Mouse (Mus musculus): Measurements from ENCODE around the gene Rho. TPM values are rescaled to one million over a fixed set of nuclear protein-coding genes. Genes with fewer than 3 reads are reported as not detected.

Rho gene
- polyA plus RNA-seq, 1 experiment from 2014 or later = not detected

DNA sequence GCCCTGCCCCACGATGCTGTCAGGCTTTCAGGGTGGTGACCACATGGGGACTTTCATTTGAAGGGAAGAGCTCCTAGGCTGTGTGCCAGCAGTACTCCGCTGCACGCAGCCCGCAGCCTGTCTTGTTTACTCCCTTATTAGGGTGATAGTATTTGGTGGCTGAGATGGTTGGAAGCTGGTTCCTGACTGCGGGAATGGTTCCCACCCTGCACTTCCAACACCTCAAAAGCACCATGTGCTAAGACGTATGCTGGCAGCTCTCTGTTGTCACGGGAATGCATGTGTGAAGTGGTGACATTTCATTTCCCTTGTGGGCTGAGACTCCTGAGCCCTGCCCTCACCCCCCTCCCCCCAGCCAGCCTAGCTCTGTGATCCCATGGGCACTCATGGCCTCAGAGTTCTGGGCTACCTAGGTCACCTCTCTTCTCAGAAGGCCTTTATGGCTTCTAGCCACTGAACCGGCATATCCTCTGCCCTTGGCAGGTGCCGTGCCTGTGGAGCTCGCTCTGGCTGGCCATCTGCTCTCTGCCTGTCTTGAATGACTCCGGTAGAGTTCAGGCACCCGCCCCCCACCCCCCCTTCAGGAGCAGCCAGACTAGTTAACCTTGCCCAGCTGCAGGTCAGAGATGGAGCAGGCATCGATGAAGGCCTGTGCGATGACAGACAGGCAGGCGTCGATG lies 25.5 kb downstream of the Rho start:
- peaks cover 3% of the 10 kb centered on the region; the same call in 1 of the 2 replicates for H3K4me1 ChIP-seq (replicated peaks)
- WGBS (ENCODE audit: insufficient replicate concordance) = 62% methylated on average over 16 of the region's 16 CpGs
- DNase-seq = no peak

DNA sequence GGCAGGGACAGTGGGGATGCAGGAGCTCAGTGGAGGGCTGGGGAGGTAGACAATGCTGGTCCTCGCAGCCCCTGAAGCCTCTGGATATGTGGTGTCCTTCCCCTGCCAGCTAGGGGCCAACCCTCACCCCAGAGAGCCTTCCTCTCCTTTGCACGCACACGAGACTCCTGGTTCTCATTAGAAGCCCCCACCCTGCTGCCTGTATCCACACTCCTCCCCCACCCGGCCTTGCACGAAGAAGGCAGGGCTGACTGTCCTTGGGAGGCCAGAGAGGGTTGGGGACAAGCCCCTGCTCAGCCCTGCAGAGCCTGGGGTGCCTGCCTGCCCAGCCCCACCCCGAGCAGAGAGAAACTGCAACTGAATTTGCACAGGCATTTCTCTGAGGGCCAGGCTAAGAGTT lies 26.1 kb downstream of the Rho start:
- Histone ChIP-seq H3K27me3 (no peaks in the 10 kb centered on the region), H3K9me3 (replicated peaks) (no peaks in the 10 kb centered on the region), H3K4me2 (no peak overlapping the region), H3K27ac (no peak overlapping the region), H3K4me1 (replicated peaks) (peaks cover 5% of the 10 kb centered on the region; the same call in 1 of the 2 replicates), H3K4me3 (replicated peaks) (no peak overlapping the region), H3K9ac (no peak overlapping the region), H3K36me3 (no peaks in the 10 kb centered on the region)
- 71% methylated on average over 6 of the region's 6 CpGs for WGBS (ENCODE audit: insufficient replicate concordance)
- no peak for DNase-seq
- no peak for ATAC-seq (ENCODE audit: low read depth)

More for the DNA sequence above, 25.5 kb downstream of the Rho start:
- H3K4me3 ChIP-seq (replicated peaks) = no peak overlapping the region
- no peak overlapping the region for H3K4me2 ChIP-seq
- no peaks in the 10 kb centered on the region for H3K27me3 ChIP-seq
- ATAC-seq (ENCODE audit: low read depth) = peak; percentile 33; the same call in 1 of the 2 replicates
- H3K9ac ChIP-seq = no peak overlapping the region
- H3K9me3 ChIP-seq (replicated peaks) = no peaks in the 10 kb centered on the region
- H3K27ac ChIP-seq = no peak overlapping the region
- no peaks in the 10 kb centered on the region for H3K36me3 ChIP-seq

DNA sequence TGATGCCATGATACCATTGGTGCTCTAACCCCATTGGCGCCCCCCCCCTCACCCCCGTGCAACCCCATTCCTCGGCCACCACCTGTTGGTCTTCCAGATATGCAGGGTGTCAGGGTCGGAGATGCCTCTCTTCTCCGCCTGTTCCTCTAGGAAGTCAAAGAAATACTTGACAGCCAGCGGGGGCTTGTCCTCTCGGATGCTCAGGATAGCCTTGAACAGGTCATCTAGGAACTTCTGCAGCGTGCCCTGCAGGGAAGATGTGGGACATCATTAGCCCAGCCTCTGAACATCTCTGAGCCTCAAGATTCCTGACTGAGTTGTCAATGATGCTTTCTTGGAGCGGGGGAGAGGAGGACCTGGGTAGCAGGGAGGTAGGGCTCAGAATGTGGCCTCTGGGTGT lies 26.9 kb downstream of the Rho start:
- Histone ChIP-seq H3K9ac (no peak overlapping the region), H3K9me3 (replicated peaks) (no peaks in the 10 kb centered on the region), H3K4me1 (replicated peaks) (peaks cover 5% of the 10 kb centered on the region; the same call in 1 of the 2 replicates), H3K27me3 (no peaks in the 10 kb centered on the region), H3K36me3 (no peaks in the 10 kb centered on the region), H3K27ac (no peak overlapping the region), H3K4me2 (no peak overlapping the region), H3K4me3 (replicated peaks) (no peak overlapping the region)
- DNase-seq (no peak), ATAC-seq (ENCODE audit: low read depth) (no peak)
- WGBS (ENCODE audit: insufficient replicate concordance) = 81% methylated on average over 9 of the region's 9 CpGs

DNA sequence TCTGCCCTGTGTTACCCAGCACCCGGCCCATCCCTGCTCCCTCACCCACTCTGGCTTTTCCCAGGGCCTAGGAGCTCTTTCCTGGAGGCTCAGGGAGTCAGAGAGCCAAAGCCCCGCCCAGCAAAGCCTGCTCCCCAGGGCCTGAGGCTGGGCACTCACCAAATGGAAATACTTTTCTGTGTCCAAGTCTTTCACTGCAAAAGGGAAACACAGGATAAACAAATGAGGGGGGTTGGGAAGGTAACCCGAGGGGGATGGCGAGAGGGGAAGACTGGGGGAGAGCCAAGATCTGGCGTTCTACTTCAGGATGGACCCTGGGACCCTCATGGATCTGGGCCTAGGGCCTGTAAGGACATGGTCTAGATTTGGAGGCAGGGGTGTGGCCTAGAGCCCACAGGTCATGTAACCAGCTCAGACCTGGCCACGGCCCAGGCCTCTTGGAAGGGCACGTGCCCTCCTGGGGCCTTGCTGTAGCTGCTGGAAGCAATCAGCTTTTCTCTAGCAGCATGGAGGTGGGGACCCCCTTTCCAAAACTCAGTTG lies 27.7 kb downstream of the Rho start:
- H3K27me3 ChIP-seq = no peaks in the 10 kb centered on the region
- H3K4me2 ChIP-seq = no peak overlapping the region
- no peak overlapping the region for H3K27ac ChIP-seq
- H3K4me1 ChIP-seq (replicated peaks) = peaks cover 5% of the 10 kb centered on the region; the same call in 1 of the 2 replicates
- 69% methylated on average over 7 of the region's 7 CpGs for WGBS (ENCODE audit: insufficient replicate concordance)
- no peak for DNase-seq
- no peaks in the 10 kb centered on the region for H3K9me3 ChIP-seq (replicated peaks)
- ATAC-seq (ENCODE audit: low read depth) = no peak
- H3K9ac ChIP-seq = no peak overlapping the region
- no peak overlapping the region for H3K4me3 ChIP-seq (replicated peaks)
- H3K36me3 ChIP-seq = no peaks in the 10 kb centered on the region

DNA sequence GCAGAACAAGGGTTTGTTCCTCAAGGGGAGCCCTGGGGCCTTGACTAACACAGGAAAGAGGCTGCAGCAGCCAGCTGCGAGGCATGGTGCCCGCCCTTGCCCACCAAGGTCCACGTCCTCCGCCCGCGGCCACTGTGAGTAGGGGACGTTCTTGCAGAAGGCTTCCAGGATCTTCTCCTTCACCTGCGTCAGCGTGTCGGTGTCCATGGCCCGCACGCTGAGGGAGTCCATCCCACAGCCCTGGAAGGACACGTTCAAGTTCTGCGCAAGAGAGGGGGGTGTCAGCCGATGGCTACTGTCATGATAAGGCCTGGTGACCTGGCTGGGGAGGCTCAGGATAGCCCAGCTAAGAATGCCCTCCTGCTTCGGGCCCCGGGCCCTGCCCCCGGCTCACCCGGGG lies 28.8 kb downstream of the Rho start:
- Histone ChIP-seq H3K4me3 (replicated peaks) (no peak overlapping the region), H3K9me3 (replicated peaks) (no peaks in the 10 kb centered on the region), H3K27ac (no peak overlapping the region), H3K27me3 (no peaks in the 10 kb centered on the region), H3K36me3 (no peaks in the 10 kb centered on the region), H3K4me2 (no peak overlapping the region), H3K4me1 (replicated peaks) (peaks cover 5% of the 10 kb centered on the region; the same call in 1 of the 2 replicates), H3K9ac (no peak overlapping the region)
- 82% methylated on average over 19 of the region's 19 CpGs for WGBS (ENCODE audit: insufficient replicate concordance)
- DNase-seq (no peak), ATAC-seq (ENCODE audit: low read depth) (no peak)

DNA sequence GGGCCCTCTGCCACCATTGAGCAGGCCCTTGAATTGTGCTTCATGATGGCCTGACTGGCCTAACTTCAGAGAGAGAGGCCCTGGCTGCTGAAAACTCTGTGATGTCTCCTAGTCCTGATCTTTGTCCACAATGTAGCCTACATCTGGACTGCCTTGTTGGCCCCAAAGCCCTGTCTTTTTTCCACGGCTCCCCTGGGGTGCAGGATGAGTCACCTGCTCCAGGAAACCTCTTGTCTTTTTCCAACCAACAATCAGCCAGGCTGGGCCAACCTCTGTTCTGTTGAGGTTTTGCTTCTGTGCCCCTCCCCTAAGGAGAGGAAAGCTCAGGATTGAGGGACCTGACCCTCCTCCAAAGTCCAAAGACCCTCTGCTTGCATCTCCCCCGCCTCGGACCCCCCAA lies 30.2 kb downstream of the Rho start:
- WGBS (ENCODE audit: insufficient replicate concordance) = 83% methylated on average over 3 of the region's 3 CpGs
- H3K27ac ChIP-seq = no peak overlapping the region

DNA sequence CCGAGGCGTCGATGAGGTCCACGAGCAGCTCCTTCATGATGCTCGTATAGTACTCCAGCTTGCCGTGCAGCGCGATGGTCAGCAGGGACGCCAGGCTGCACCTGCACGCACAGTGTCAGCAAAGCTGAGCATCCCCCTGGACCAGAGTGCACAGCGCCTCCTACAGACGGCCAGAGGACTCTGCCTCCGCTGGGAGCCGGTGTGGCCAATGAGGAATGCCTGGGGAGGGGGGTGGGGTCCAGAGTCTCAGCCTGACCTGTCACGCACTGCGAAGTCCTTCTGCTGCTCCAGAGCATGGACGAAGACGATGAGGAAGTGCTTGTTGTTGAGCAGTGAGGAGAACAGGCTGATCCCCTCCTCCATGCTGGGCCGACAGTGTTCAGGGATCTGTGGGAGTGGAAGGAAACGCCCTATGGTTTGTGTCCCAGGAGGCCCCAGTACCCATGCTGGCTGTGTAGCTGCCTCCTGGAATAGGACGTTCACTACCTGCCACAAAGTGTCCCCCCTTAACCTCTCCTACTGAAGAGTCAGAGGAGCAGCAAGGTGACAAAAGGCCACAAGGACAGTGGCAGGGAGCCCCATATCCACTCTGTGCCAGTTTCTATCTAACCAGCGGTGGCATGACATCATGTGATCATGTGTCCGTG lies 31.0 kb downstream of the Rho start:
- 69% methylated on average over 23 of the region's 23 CpGs for WGBS (ENCODE audit: insufficient replicate concordance)
- Histone ChIP-seq H3K4me1 (replicated peaks) (peaks cover 2% of the 10 kb centered on the region; the same call in 1 of the 2 replicates), H3K4me2 (no peak overlapping the region), H3K27ac (no peak overlapping the region), H3K9me3 (replicated peaks) (no peaks in the 10 kb centered on the region), H3K36me3 (peaks cover 3% of the 10 kb centered on the region; the same call in 1 of the 2 replicates), H3K27me3 (no peaks in the 10 kb centered on the region), H3K9ac (no peak overlapping the region), H3K4me3 (replicated peaks) (no peak overlapping the region)
- DNase-seq = no peak
- no peak for ATAC-seq (ENCODE audit: low read depth)

More for the DNA sequence above, 30.2 kb downstream of the Rho start:
- Histone ChIP-seq H3K4me1 (replicated peaks) (peaks cover 5% of the 10 kb centered on the region; the same call in 1 of the 2 replicates), H3K4me3 (replicated peaks) (no peak overlapping the region), H3K27me3 (no peaks in the 10 kb centered on the region), H3K36me3 (no peaks in the 10 kb centered on the region), H3K4me2 (no peak overlapping the region), H3K9ac (no peak overlapping the region), H3K9me3 (replicated peaks) (no peaks in the 10 kb centered on the region)
- no peak for DNase-seq
- ATAC-seq (ENCODE audit: low read depth) = no peak

DNA sequence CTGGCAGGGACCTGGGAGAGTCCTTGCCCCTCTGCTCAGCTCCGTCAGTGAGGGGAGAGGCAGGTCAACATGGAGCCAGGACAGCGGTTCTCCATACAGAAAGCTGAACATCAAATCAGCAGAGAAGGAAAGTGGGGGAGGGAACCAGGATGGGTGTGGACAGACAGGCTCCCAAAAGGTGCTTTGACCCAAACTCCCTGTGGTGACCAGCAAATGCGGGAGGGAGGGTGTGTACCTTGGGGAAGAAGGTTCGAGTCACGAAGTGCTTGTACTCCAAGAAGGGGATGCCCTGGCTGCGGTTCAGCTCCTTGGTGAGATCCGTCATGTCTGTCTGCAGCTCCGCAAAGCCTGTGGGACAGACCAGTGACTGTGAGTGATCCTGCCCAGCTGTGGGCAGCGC lies 32.1 kb downstream of the Rho start:
- 78% methylated on average over 9 of the region's 9 CpGs for WGBS (ENCODE audit: insufficient replicate concordance)
- peaks cover 3% of the 10 kb centered on the region; the same call in 1 of the 2 replicates for H3K36me3 ChIP-seq
- peaks cover 11% of the 10 kb centered on the region for H3K4me1 ChIP-seq (replicated peaks)
- H3K27ac ChIP-seq = no peak overlapping the region
- no peaks in the 10 kb centered on the region for H3K27me3 ChIP-seq
- no peak overlapping the region for H3K4me3 ChIP-seq (replicated peaks)
- DNase-seq (no peak), ATAC-seq (ENCODE audit: low read depth) (no peak)
- no peak overlapping the region for H3K9ac ChIP-seq
- H3K4me2 ChIP-seq = no peak overlapping the region
- no peaks in the 10 kb centered on the region for H3K9me3 ChIP-seq (replicated peaks)

DNA sequence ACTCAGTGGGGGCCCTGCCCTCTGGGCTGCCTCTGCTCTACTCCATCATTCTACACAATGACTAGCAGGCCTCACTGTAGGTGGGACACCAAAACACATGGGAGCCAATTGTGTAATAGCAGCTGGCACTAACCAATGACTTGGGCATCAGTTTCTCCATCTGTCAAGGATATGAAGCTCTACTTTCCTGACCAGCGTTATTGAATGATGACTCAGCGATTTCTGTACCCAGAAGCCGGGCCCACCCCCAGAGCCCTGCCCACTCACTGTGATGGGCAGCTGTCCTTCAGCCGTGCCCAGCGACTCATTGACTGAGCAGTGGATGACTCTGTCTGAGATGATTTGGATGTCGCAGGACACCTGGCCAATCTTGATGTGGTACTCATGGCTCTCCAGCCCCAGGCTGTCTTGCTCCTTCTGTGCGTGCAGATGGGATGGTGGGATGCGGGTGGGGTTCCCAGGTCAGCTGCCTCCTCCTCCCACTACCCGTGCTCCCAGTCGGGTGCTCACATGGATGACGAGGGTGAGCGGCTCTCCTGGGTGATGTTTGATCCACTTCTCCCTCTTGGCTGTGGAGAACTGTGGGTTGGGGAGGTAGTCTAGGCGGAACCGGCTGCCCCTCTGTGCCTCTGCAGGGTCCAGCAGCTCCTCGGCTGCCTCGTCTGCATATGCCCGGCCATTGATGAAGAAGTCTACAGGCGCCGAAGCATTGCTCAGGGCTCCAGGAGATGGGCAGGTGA lies 34.8 kb downstream of the Rho start:
- peaks cover 19% of the 10 kb centered on the region for H3K4me1 ChIP-seq (replicated peaks)
- H3K4me3 ChIP-seq (replicated peaks) = no peak overlapping the region
- H3K4me2 ChIP-seq = no peak overlapping the region
- 74% methylated on average over 19 of the region's 19 CpGs for WGBS (ENCODE audit: insufficient replicate concordance)
- no peak overlapping the region for H3K9ac ChIP-seq
- H3K9me3 ChIP-seq (replicated peaks) = no peaks in the 10 kb centered on the region
- no peak overlapping the region for H3K27ac ChIP-seq
- ATAC-seq (ENCODE audit: low read depth) (no peak), DNase-seq (no peak)
- H3K27me3 ChIP-seq = no peaks in the 10 kb centered on the region
- H3K36me3 ChIP-seq = peaks cover 3% of the 10 kb centered on the region; the same call in 1 of the 2 replicates

DNA sequence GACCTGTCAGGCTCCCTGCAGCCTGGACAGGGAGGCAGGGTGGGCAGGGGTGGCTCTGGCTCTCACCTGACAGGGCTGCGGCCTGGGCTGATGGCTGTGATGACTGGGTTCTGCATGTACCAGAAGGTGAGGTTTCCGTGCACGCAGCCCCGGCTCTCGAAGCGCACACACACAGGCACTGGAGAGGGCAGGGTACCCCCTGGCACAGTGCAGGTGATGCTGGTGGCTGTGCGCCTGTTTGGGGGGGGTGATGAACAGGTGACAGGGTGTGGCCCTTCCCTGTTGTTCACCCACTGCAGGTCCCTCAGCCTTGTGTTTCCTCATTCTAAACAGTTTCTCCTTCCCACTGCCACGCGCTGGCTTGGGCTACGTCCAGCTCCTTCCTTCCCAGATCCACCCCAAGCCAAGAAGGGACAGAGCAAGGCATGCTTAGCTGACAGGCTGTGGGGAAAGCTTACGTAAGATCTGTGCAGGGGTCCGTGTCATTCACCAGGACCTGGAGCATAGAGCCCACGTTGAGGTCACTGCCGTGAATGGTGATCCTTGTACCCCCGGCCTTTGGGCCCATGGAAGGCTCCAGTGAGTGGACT lies 35.8 kb downstream of the Rho start:
- H3K36me3 ChIP-seq = peaks cover 3% of the 10 kb centered on the region; the same call in 1 of the 2 replicates

DNA sequence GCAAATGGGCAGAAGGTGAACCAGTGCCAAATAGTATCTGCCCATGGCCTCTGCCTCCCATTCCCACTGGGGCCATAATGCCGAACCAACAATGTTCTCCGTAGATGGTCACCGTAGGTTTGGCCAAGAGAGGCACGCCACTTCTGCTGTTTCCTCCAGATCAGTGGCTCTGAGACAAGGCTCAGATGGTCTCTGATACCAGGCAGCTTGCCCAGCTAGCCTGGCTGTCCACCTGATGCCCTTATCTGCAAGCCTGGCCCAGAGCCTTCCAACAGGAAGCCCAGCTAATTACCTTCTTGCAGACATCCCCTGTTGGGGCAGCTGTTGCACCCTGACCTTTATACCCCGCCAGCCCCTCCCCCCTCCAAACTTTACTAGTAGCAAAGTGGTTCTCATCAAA lies 36.5 kb downstream of the Rho start:
- WGBS (ENCODE audit: insufficient replicate concordance) = 59% methylated on average over 5 of the region's 5 CpGs
- Histone ChIP-seq H3K36me3 (peaks cover 3% of the 10 kb centered on the region; the same call in 1 of the 2 replicates), H3K27me3 (no peaks in the 10 kb centered on the region), H3K9me3 (replicated peaks) (no peaks in the 10 kb centered on the region), H3K27ac (no peak overlapping the region), H3K9ac (no peak overlapping the region), H3K4me2 (no peak overlapping the region), H3K4me3 (replicated peaks) (no peak overlapping the region), H3K4me1 (replicated peaks) (peaks cover 34% of the 10 kb centered on the region)
- DNase-seq (no peak), ATAC-seq (ENCODE audit: low read depth) (no peak)

More for the DNA sequence above, 35.8 kb downstream of the Rho start:
- Histone ChIP-seq H3K4me2 (no peak overlapping the region), H3K9ac (no peak overlapping the region), H3K4me1 (replicated peaks) (peaks cover 29% of the 10 kb centered on the region), H3K4me3 (replicated peaks) (no peak overlapping the region), H3K9me3 (replicated peaks) (no peaks in the 10 kb centered on the region), H3K27ac (no peak overlapping the region), H3K27me3 (no peaks in the 10 kb centered on the region)
- DNase-seq (no peak), ATAC-seq (ENCODE audit: low read depth) (no peak)
- 82% methylated on average over 15 of the region's 15 CpGs for WGBS (ENCODE audit: insufficient replicate concordance)

Measured in liver, embryonic 13.5 days (tissue).